Mouse (Mus musculus): Measurements from ENCODE around the gene Vrk3. TPM values are rescaled to one million over a fixed set of nuclear protein-coding genes. Genes with fewer than 3 reads are reported as not detected.

Vrk3 gene
- polyA plus RNA-seq, 1 experiment: 52.2 TPM

- Histone ChIP-seq H3K27ac (ENCODE audit: insufficient read depth, low read length) (no peak overlapping the region), H3K9me3 (replicated peaks; ENCODE audit: control insufficient read depth, insufficient read depth, low read length, poor library complexity, severe bottlenecking) (no peaks in the 10 kb centered on the region), H3K9ac (ENCODE audit: low read depth, poor library complexity, severe bottlenecking) (no peak overlapping the region), H3K36me3 (ENCODE audit: control insufficient read depth, insufficient read depth, low read length, poor library complexity, severe bottlenecking) (no peaks in the 10 kb centered on the region), H3K4me1 (ENCODE audit: control insufficient read depth, insufficient read depth, low read length) (no peaks in the 10 kb centered on the region), H3K27me3 (ENCODE audit: control insufficient read depth, insufficient read depth, low read length, poor library complexity, severe bottlenecking) (no peaks in the 10 kb centered on the region), H3K4me3 (ENCODE audit: low read depth, low read length) (no peak overlapping the region)
- TF ChIP-seq POLR2A (IDR thresholded peaks at IDR 0.05; ENCODE audit: insufficient read depth, low read length) (no peak), EP300 (IDR thresholded peaks at IDR 0.05; ENCODE audit: insufficient read depth, low read depth, low read length) (peak; percentile 58; the same call in 1 of the 2 replicates)
Observed at GRCm38 (mm10) chr7:44770046-44770578, 21.9 kb downstream of the Vrk3 start.

DNA sequence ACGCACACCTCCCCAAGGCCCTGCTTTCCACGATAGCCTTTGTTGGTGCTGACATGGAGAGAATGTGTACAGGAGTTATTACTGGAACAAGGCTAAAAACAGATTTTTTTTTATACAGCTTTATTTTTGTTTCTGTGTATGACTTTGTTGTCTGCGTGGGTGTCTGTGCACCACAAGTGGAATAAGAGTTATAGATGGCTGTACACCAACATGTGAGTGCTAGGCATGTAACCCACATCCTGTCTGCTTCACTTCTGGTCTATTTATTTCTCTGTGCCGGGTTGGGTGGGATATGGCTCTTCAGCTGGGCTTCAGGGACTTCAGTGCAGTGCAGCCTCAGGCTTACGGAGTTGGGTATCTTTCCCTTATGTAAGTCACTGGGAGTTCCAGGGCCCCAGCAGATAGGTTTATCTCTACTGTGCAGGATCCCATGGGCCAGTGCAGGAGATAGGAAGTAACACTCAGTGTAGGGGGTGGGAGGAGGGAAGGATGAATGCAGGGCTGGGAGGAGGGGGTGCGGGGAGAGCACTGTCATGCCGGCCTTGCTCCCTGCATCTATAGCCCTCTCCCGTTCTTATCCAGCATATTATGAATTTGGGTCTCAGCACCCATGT, 24.5 kb downstream of the Vrk3 start:
- TF ChIP-seq EP300 (IDR thresholded peaks at IDR 0.05; ENCODE audit: insufficient read depth, low read depth, low read length): no peak
- TF ChIP-seq POLR2A (IDR thresholded peaks at IDR 0.05; ENCODE audit: insufficient read depth, low read length): no peak
- no peak for TF ChIP-seq CTCF (IDR thresholded peaks at IDR 0.05; ENCODE audit: low read depth, low read length)
- no peaks in the 10 kb centered on the region for H3K27me3 ChIP-seq (ENCODE audit: control insufficient read depth, insufficient read depth, low read length, poor library complexity, severe bottlenecking)
- H3K9ac ChIP-seq (ENCODE audit: low read depth, poor library complexity, severe bottlenecking): no peak overlapping the region
- H3K4me1 ChIP-seq (ENCODE audit: control insufficient read depth, insufficient read depth, low read length): no peaks in the 10 kb centered on the region
- H3K4me3 ChIP-seq (ENCODE audit: low read depth, low read length): no peak overlapping the region
- H3K9me3 ChIP-seq (replicated peaks; ENCODE audit: control insufficient read depth, insufficient read depth, low read length, poor library complexity, severe bottlenecking): no peaks in the 10 kb centered on the region
- H3K27ac ChIP-seq (ENCODE audit: insufficient read depth, low read length): no peak overlapping the region
- no peaks in the 10 kb centered on the region for H3K36me3 ChIP-seq (ENCODE audit: control insufficient read depth, insufficient read depth, low read length, poor library complexity, severe bottlenecking)

GRCm38 (mm10) chr7:44776849-44777498, 28.8 kb downstream of the Vrk3 start:
- H3K4me3 ChIP-seq (ENCODE audit: low read depth, low read length): no peak overlapping the region
- no peaks in the 10 kb centered on the region for H3K9me3 ChIP-seq (replicated peaks; ENCODE audit: control insufficient read depth, insufficient read depth, low read length, poor library complexity, severe bottlenecking)
- H3K27me3 ChIP-seq (ENCODE audit: control insufficient read depth, insufficient read depth, low read length, poor library complexity, severe bottlenecking): no peaks in the 10 kb centered on the region
- TF ChIP-seq EP300 (IDR thresholded peaks at IDR 0.05; ENCODE audit: insufficient read depth, low read depth, low read length): no peak
- TF ChIP-seq CTCF (IDR thresholded peaks at IDR 0.05; ENCODE audit: low read depth, low read length): no peak
- no peak for TF ChIP-seq POLR2A (IDR thresholded peaks at IDR 0.05; ENCODE audit: insufficient read depth, low read length)
- H3K36me3 ChIP-seq (ENCODE audit: control insufficient read depth, insufficient read depth, low read length, poor library complexity, severe bottlenecking): no peaks in the 10 kb centered on the region
- H3K27ac ChIP-seq (ENCODE audit: insufficient read depth, low read length): no peak overlapping the region
- no peak overlapping the region for H3K9ac ChIP-seq (ENCODE audit: low read depth, poor library complexity, severe bottlenecking)
- H3K4me1 ChIP-seq (ENCODE audit: control insufficient read depth, insufficient read depth, low read length): no peaks in the 10 kb centered on the region

GRCm38 (mm10) chr7:44780101-44780500, 31.9 kb downstream of the Vrk3 start:
- Histone ChIP-seq H3K9ac (ENCODE audit: low read depth, poor library complexity, severe bottlenecking) (no peak overlapping the region), H3K4me3 (ENCODE audit: low read depth, low read length) (no peak overlapping the region), H3K4me1 (ENCODE audit: control insufficient read depth, insufficient read depth, low read length) (no peaks in the 10 kb centered on the region), H3K27ac (ENCODE audit: insufficient read depth, low read length) (no peak overlapping the region), H3K9me3 (replicated peaks; ENCODE audit: control insufficient read depth, insufficient read depth, low read length, poor library complexity, severe bottlenecking) (no peaks in the 10 kb centered on the region), H3K27me3 (ENCODE audit: control insufficient read depth, insufficient read depth, low read length, poor library complexity, severe bottlenecking) (no peaks in the 10 kb centered on the region), H3K36me3 (ENCODE audit: control insufficient read depth, insufficient read depth, low read length, poor library complexity, severe bottlenecking) (no peaks in the 10 kb centered on the region)
- no peak for TF ChIP-seq POLR2A (IDR thresholded peaks at IDR 0.05; ENCODE audit: insufficient read depth, low read length)
- no peak for TF ChIP-seq EP300 (IDR thresholded peaks at IDR 0.05; ENCODE audit: insufficient read depth, low read depth, low read length)
- no peak for TF ChIP-seq CTCF (IDR thresholded peaks at IDR 0.05; ENCODE audit: low read depth, low read length)

GRCm38 (mm10) chr7:44789531-44789930, 41.3 kb downstream of the Vrk3 start:
- Histone ChIP-seq H3K4me1 (ENCODE audit: control insufficient read depth, insufficient read depth, low read length) (no peaks in the 10 kb centered on the region), H3K27me3 (ENCODE audit: control insufficient read depth, insufficient read depth, low read length, poor library complexity, severe bottlenecking) (no peaks in the 10 kb centered on the region), H3K27ac (ENCODE audit: insufficient read depth, low read length) (no peak overlapping the region), H3K36me3 (ENCODE audit: control insufficient read depth, insufficient read depth, low read length, poor library complexity, severe bottlenecking) (no peaks in the 10 kb centered on the region), H3K9me3 (replicated peaks; ENCODE audit: control insufficient read depth, insufficient read depth, low read length, poor library complexity, severe bottlenecking) (0 out of 2 replicates have a peak, but pooled peaks cover 5% of the 10 kb centered on the region), H3K4me3 (ENCODE audit: low read depth, low read length) (no peak overlapping the region), H3K9ac (ENCODE audit: low read depth, poor library complexity, severe bottlenecking) (no peak overlapping the region)
- TF ChIP-seq POLR2A (IDR thresholded peaks at IDR 0.05; ENCODE audit: insufficient read depth, low read length): no peak
- no peak for TF ChIP-seq EP300 (IDR thresholded peaks at IDR 0.05; ENCODE audit: insufficient read depth, low read depth, low read length)
- no peak for TF ChIP-seq CTCF (IDR thresholded peaks at IDR 0.05; ENCODE audit: low read depth, low read length)

- H3K4me3 ChIP-seq (ENCODE audit: low read depth, low read length): no peak overlapping the region
Observed at GRCm38 (mm10) chr7:44790066-44790465, 41.9 kb downstream of the Vrk3 start.

More at GRCm38 (mm10) chr7:44790066-44790465, 41.9 kb downstream of the Vrk3 start:
- H3K4me1 ChIP-seq (ENCODE audit: control insufficient read depth, insufficient read depth, low read length): no peaks in the 10 kb centered on the region
- H3K9me3 ChIP-seq (replicated peaks; ENCODE audit: control insufficient read depth, insufficient read depth, low read length, poor library complexity, severe bottlenecking): 0 out of 2 replicates have a peak, but pooled peaks cover 5% of the 10 kb centered on the region
- no peaks in the 10 kb centered on the region for H3K27me3 ChIP-seq (ENCODE audit: control insufficient read depth, insufficient read depth, low read length, poor library complexity, severe bottlenecking)
- no peak overlapping the region for H3K27ac ChIP-seq (ENCODE audit: insufficient read depth, low read length)
- H3K9ac ChIP-seq (ENCODE audit: low read depth, poor library complexity, severe bottlenecking): no peak overlapping the region
- no peaks in the 10 kb centered on the region for H3K36me3 ChIP-seq (ENCODE audit: control insufficient read depth, insufficient read depth, low read length, poor library complexity, severe bottlenecking)
- TF ChIP-seq POLR2A (IDR thresholded peaks at IDR 0.05; ENCODE audit: insufficient read depth, low read length): no peak
- TF ChIP-seq EP300 (IDR thresholded peaks at IDR 0.05; ENCODE audit: insufficient read depth, low read depth, low read length): no peak
- TF ChIP-seq CTCF (IDR thresholded peaks at IDR 0.05; ENCODE audit: low read depth, low read length): no peak
